Mouse (Mus musculus) lung, embryonic 16.5 days (tissue): ENCODE measurements around the gene N4bp2. TPM values are rescaled to one million over a fixed set of nuclear protein-coding genes. Genes with fewer than 3 reads are reported as not detected.
"Not testable (repeated sequence)": the region's sequence is repeated elsewhere in the genome, so short reads cannot be mapped to it uniquely, and the experiment has no call there.

Source experiments
- ATAC-seq: fragments of 200-750 bp; cut with Nextera tagmentation; 2 replicates; pipeline ENCODE4 v1.8.0; 2017; ENCODE audit warnings: low read depth, mild to moderate bottlenecking, moderate library complexity
- H3K27ac ChIP-seq: fragments of 300-500 bp; sonication (generic); 2 replicates; pipeline ENCODE4 v1.5.1; 2014; ENCODE audit warnings: mild to moderate bottlenecking, control low read depth, low read length
- H3K27me3 ChIP-seq: fragments of 300-500 bp; sonication (generic); 2 replicates; pipeline ENCODE4 v1.6.1; 2014; ENCODE audit warnings: low read depth, low read length, mixed read lengths; ENCODE audit not compliant: control insufficient read depth, insufficient read depth
- H3K36me3 ChIP-seq: fragments of 300-500 bp; sonication (generic); 2 replicates; pipeline ENCODE4 v1.6.1; 2014; ENCODE audit warnings: low read length; ENCODE audit not compliant: control insufficient read depth, insufficient read depth
- H3K4me1 ChIP-seq: fragments of 300-500 bp; sonication (generic); replicated peaks from 2 replicates; pipeline ENCODE4 v1.6.1; 2014; ENCODE audit warnings: low read length, mixed read lengths; ENCODE audit not compliant: control insufficient read depth, insufficient read depth
- H3K4me2 ChIP-seq: fragments of 300-500 bp; sonication (generic); 2 replicates; pipeline ENCODE4 v1.6.1; 2014; ENCODE audit warnings: low read depth, low read length, control low read depth
- H3K4me3 ChIP-seq: fragments of 300-500 bp; sonication (generic); 2 replicates; pipeline ENCODE4 v1.5.1; 2014; ENCODE audit warnings: mild to moderate bottlenecking, low read length, control low read depth
- H3K9ac ChIP-seq: fragments of 300-500 bp; sonication (generic); 2 replicates; pipeline ENCODE4 v1.6.1; 2014; ENCODE audit warnings: low read length, control low read depth
- H3K9me3 ChIP-seq: fragments of 300-500 bp; sonication (generic); 2 replicates; pipeline ENCODE4 v1.6.1; 2016; ENCODE audit warnings: low read length; ENCODE audit not compliant: control insufficient read depth
- WGBS: fragments of 180-500 bp; shearing (Covaris S2); extraction: QIAGEN DNeasy Blood & Tissue Kit; methylation state at CpG from one replicate; pipeline ENCODE4 v1.1.7; 2014; 5-methylcytosine and 5-hydroxymethylcytosine counted together
- polyA plus RNA-seq: library from polyadenylated mRNA; unstranded; fragments of >200 nt; fragmentation: Nextera tagmentation; extraction: Ambion mirVana; gene quantifications from 2 replicates; pipeline ENCODE4 v1.2.1, GENCODE M21; 2015

N4bp2 gene
- polyA plus RNA-seq, 1 experiment from 2014 or later = 16.4 TPM

- H3K27me3 ChIP-seq = no peaks in the 10 kb centered on the region
- no peak overlapping the region for H3K9ac ChIP-seq
- peak overlapping the region; percentile 15; the same call in 1 of the 2 replicates for H3K4me3 ChIP-seq
- no peaks in the 10 kb centered on the region for H3K36me3 ChIP-seq
- no peaks in the 10 kb centered on the region for H3K9me3 ChIP-seq
- H3K27ac ChIP-seq = no peak overlapping the region
- no peak for ATAC-seq
- peaks cover 6% of the 10 kb centered on the region for H3K4me1 ChIP-seq
- peak overlapping the region; percentile 42 for H3K4me2 ChIP-seq
Observed at GRCm38 (mm10) chr5:65761921-65762320, 1.4 kb upstream of the N4bp2 start.

- 0% methylated on average over 3 of the region's 3 CpGs for WGBS
Observed at GRCm38 (mm10) chr5:65762686-65763085, 635 bp upstream of the N4bp2 start.

GRCm38 (mm10) chr5:65763916-65764785 is 830 bp downstream of the N4bp2 start:
- under 1% methylated on average over 86 of the region's 121 CpGs for WGBS
- H3K4me2 ChIP-seq = peak overlapping the region; percentile 74
- peak overlapping the region; percentile 100 for H3K9ac ChIP-seq
- H3K27ac ChIP-seq = peak overlapping the region; percentile 100
- no peaks in the 10 kb centered on the region for H3K27me3 ChIP-seq
- H3K4me3 ChIP-seq = peak overlapping the region; percentile 95
- H3K36me3 ChIP-seq = no peaks in the 10 kb centered on the region
- H3K4me1 ChIP-seq = peaks cover 6% of the 10 kb centered on the region
- H3K9me3 ChIP-seq = no peaks in the 10 kb centered on the region
- peak; percentile 90 for ATAC-seq

More at GRCm38 (mm10) chr5:65762686-65763085, 635 bp upstream of the N4bp2 start:
- H3K27me3 ChIP-seq = no peaks in the 10 kb centered on the region
- peak overlapping the region; percentile 100 for H3K27ac ChIP-seq
- H3K4me1 ChIP-seq = peaks cover 6% of the 10 kb centered on the region
- H3K4me3 ChIP-seq = peak overlapping the region; percentile 95
- H3K9me3 ChIP-seq = no peaks in the 10 kb centered on the region
- peak overlapping the region; percentile 74 for H3K4me2 ChIP-seq
- H3K9ac ChIP-seq = peak overlapping the region; percentile 100
- no peak for ATAC-seq
- no peaks in the 10 kb centered on the region for H3K36me3 ChIP-seq

- peak overlapping the region; percentile 74 for H3K4me2 ChIP-seq
- peak overlapping the region; percentile 95 for H3K4me3 ChIP-seq
- H3K4me1 ChIP-seq = peaks cover 6% of the 10 kb centered on the region
- WGBS = 2% methylated on average over 36 of the region's 36 CpGs
- H3K9me3 ChIP-seq = no peaks in the 10 kb centered on the region
- peak overlapping the region; percentile 100 for H3K9ac ChIP-seq
- H3K27me3 ChIP-seq = no peaks in the 10 kb centered on the region
- peak overlapping the region; percentile 100 for H3K27ac ChIP-seq
- ATAC-seq = peak; percentile 84
- no peaks in the 10 kb centered on the region for H3K36me3 ChIP-seq
Observed at GRCm38 (mm10) chr5:65764786-65765634, 1.7 kb downstream of the N4bp2 start.

GRCm38 (mm10) chr5:65765635-65765911 is 2.3 kb downstream of the N4bp2 start:
- Histone ChIP-seq H3K27ac (peak overlapping the region; percentile 100), H3K27me3 (no peaks in the 10 kb centered on the region), H3K36me3 (no peaks in the 10 kb centered on the region), H3K9me3 (no peaks in the 10 kb centered on the region), H3K4me1 (peaks cover 6% of the 10 kb centered on the region), H3K4me3 (peak overlapping the region; percentile 95), H3K4me2 (peak overlapping the region; percentile 74), H3K9ac (peak overlapping the region; percentile 44; the same call in 1 of the 2 replicates)
- WGBS = 35% methylated on average over 5 of the region's 5 CpGs
- ATAC-seq = no peak

- no peaks in the 10 kb centered on the region for H3K27me3 ChIP-seq
- no peak for ATAC-seq
Observed at GRCm38 (mm10) chr5:65768007-65768406, 4.7 kb downstream of the N4bp2 start.

GRCm38 (mm10) chr5:65770065-65770464 is 6.7 kb downstream of the N4bp2 start:
- Histone ChIP-seq H3K4me2 (no peak overlapping the region; the same call in 1 of the 2 replicates), H3K9ac (0 out of 2 replicates have a peak overlapping the region, but pooled peaks have one; percentile 25)
- WGBS = 87% methylated on average over 7 of the region's 7 CpGs

More at GRCm38 (mm10) chr5:65768007-65768406, 4.7 kb downstream of the N4bp2 start:
- Histone ChIP-seq H3K4me3 (no peak overlapping the region), H3K9me3 (no peaks in the 10 kb centered on the region), H3K4me1 (no peaks in the 10 kb centered on the region), H3K4me2 (no peak overlapping the region), H3K27ac (no peak overlapping the region), H3K9ac (no peak overlapping the region), H3K36me3 (no peaks in the 10 kb centered on the region)
- 91% methylated on average over 5 of the region's 5 CpGs for WGBS

GRCm38 (mm10) chr5:65770493-65770892 is 7.2 kb downstream of the N4bp2 start:
- peak; percentile 69 for ATAC-seq
- no peaks in the 10 kb centered on the region for H3K27me3 ChIP-seq
- WGBS = 68% methylated on average over 4 of the region's 4 CpGs
- no peaks in the 10 kb centered on the region for H3K9me3 ChIP-seq
- no peak overlapping the region; the same call in 1 of the 2 replicates for H3K4me2 ChIP-seq
- H3K27ac ChIP-seq = peak overlapping the region; percentile 15
- H3K4me1 ChIP-seq = no peaks in the 10 kb centered on the region
- H3K9ac ChIP-seq = no peak overlapping the region
- H3K36me3 ChIP-seq = 0 out of 2 replicates have a peak, but pooled peaks cover 3% of the 10 kb centered on the region
- H3K4me3 ChIP-seq = no peak overlapping the region

More at GRCm38 (mm10) chr5:65770065-65770464, 6.7 kb downstream of the N4bp2 start:
- no peaks in the 10 kb centered on the region for H3K9me3 ChIP-seq
- ATAC-seq = no peak
- H3K27ac ChIP-seq = peak overlapping the region; percentile 15
- no peak overlapping the region for H3K4me3 ChIP-seq
- no peaks in the 10 kb centered on the region for H3K27me3 ChIP-seq
- H3K4me1 ChIP-seq = no peaks in the 10 kb centered on the region
- H3K36me3 ChIP-seq = 0 out of 2 replicates have a peak, but pooled peaks cover 3% of the 10 kb centered on the region

GRCm38 (mm10) chr5:65773957-65774356 is 10.6 kb downstream of the N4bp2 start:
- not testable (repeated sequence) for H3K9me3 ChIP-seq, H3K27me3 ChIP-seq, H3K4me1 ChIP-seq, H3K9ac ChIP-seq, H3K4me2 ChIP-seq, ATAC-seq, H3K27ac ChIP-seq, H3K4me3 ChIP-seq
- H3K36me3 ChIP-seq = peaks cover 14% of the 10 kb centered on the region; the same call in 1 of the 2 replicates
- WGBS = 94% methylated on average over 3 of the region's 3 CpGs
